Mouse (Mus musculus): ENCODE measurements around the gene Nudt8.
"Not testable (repeated sequence)": the region's sequence is repeated elsewhere in the genome, so short reads cannot be mapped to it uniquely, and the experiment has no call there.

Gene Nudt8

GRCm38 (mm10) chr19:4015635-4016034, 15.3 kb downstream of the Nudt8 start:
- no peak for DNase-seq (ENCODE audit: low spot score)

- DNase-seq (ENCODE audit: low spot score) = no peak
Measured at GRCm38 (mm10) chr19:4017921-4018587, 17.7 kb downstream of the Nudt8 start.

- DNase-seq (ENCODE audit: low spot score) = peak; percentile 68
Measured at GRCm38 (mm10) chr19:4018743-4019583, 18.6 kb downstream of the Nudt8 start.

- no peak for DNase-seq (ENCODE audit: low spot score)
Measured at GRCm38 (mm10) chr19:4023185-4023584, 22.8 kb downstream of the Nudt8 start.

GRCm38 (mm10) chr19:4027576-4027975, 27.2 kb downstream of the Nudt8 start:
- DNase-seq (ENCODE audit: low spot score) = no peak

- DNase-seq (ENCODE audit: low spot score) = peak; percentile 58
Measured at GRCm38 (mm10) chr19:4032668-4033067, 32.3 kb downstream of the Nudt8 start.

GRCm38 (mm10) chr19:4033298-4033697, 32.9 kb downstream of the Nudt8 start:
- peak; percentile 76 for DNase-seq (ENCODE audit: low spot score)

GRCm38 (mm10) chr19:4033742-4034141, 33.4 kb downstream of the Nudt8 start:
- DNase-seq (ENCODE audit: low spot score) = no peak

- no peak for DNase-seq (ENCODE audit: low spot score)
Measured at GRCm38 (mm10) chr19:4036327-4037045, 36.1 kb downstream of the Nudt8 start.

GRCm38 (mm10) chr19:4037154-4037787, 36.9 kb downstream of the Nudt8 start:
- DNase-seq (ENCODE audit: low spot score) = not testable (repeated sequence)

GRCm38 (mm10) chr19:4037788-4038232, 37.4 kb downstream of the Nudt8 start, which contains the start of gene Gstp1:
TSS of gene Gstp1 (minus strand) at chr19:4037985.
- DNase-seq (ENCODE audit: low spot score) = peak; percentile 83

GRCm38 (mm10) chr19:4040941-4041340, 40.6 kb downstream of the Nudt8 start:
- DNase-seq (ENCODE audit: low spot score) = not testable (repeated sequence)

GRCm38 (mm10) chr19:4041500-4041899, 41.1 kb downstream of the Nudt8 start:
- DNase-seq (ENCODE audit: low spot score) = not testable (repeated sequence)

GRCm38 (mm10) chr19:4042124-4042523, 41.7 kb downstream of the Nudt8 start:
- DNase-seq (ENCODE audit: low spot score) = no peak

GRCm38 (mm10) chr19:4044109-4044508, 43.7 kb downstream of the Nudt8 start:
- DNase-seq (ENCODE audit: low spot score) = not testable (repeated sequence)

- peak; percentile 72 for DNase-seq (ENCODE audit: low spot score)
Measured at GRCm38 (mm10) chr19:4045966-4046865, 45.8 kb downstream of the Nudt8 start, which contains the start of gene Gstp2. TSS of gene Gstp2 (minus strand) at chr19:4046023.

GRCm38 (mm10) chr19:4046866-4047254, 46.5 kb downstream of the Nudt8 start:
- peak; percentile 75 for DNase-seq (ENCODE audit: low spot score)

- peak; percentile 47 for DNase-seq (ENCODE audit: low spot score)
Measured at GRCm38 (mm10) chr19:4047859-4048258, 47.5 kb downstream of the Nudt8 start.

- not testable (repeated sequence) for DNase-seq (ENCODE audit: low spot score)
Measured at GRCm38 (mm10) chr19:4049069-4049468, 48.7 kb downstream of the Nudt8 start.

GRCm38 (mm10) chr19:4051016-4051415, 50.6 kb downstream of the Nudt8 start:
- DNase-seq (ENCODE audit: low spot score) = no peak

Measured in yolk sac, embryonic 10.5 days (tissue).